Mouse (Mus musculus) cortical plate, adult 2 months (tissue): ENCODE results near the gene Tet2. TPM values are rescaled to one million over a fixed set of nuclear protein-coding genes. Genes with fewer than 3 reads are reported as not detected.
"Not testable (repeated sequence)": the region's sequence is repeated elsewhere in the genome, so short reads cannot be mapped to it uniquely, and the experiment has no call there.

Source experiments
- H3K27ac ChIP-seq: fragments of 200-500 bp; 2 replicates; pipeline ENCODE4 v1.5.1; 2012; ENCODE audit warnings: low read length, control low read depth, inconsistent platforms; ENCODE audit not compliant: insufficient read depth
- H3K4me1 ChIP-seq: fragments of 200-500 bp; 2 replicates; pipeline ENCODE4 v1.6.1; 2011; ENCODE audit warnings: low read length; ENCODE audit not compliant: control insufficient read depth, insufficient read depth
- H3K4me3 ChIP-seq: fragments of 200-500 bp; 2 replicates; pipeline ENCODE4 v1.5.1; 2011; ENCODE audit warnings: mild to moderate bottlenecking, low read length, control low read depth; ENCODE audit not compliant: insufficient read depth
- CTCF ChIP-seq: fragments of 200-500 bp; IDR thresholded peaks from 2 replicates; pipeline ENCODE4 v1.5.1; 2011; ENCODE audit warnings: mild to moderate bottlenecking, control low read depth, low read length; ENCODE audit not compliant: insufficient read depth; ENCODE audit errors: extremely low read depth
- POLR2A ChIP-seq: fragments of 200-500 bp; IDR thresholded peaks from 2 replicates; pipeline ENCODE4 v1.6.1; 2011; ENCODE audit warnings: mild to moderate bottlenecking, low read length, control low read depth; ENCODE audit not compliant: insufficient read depth; ENCODE audit errors: extremely low read depth
- polyA plus RNA-seq: library from polyadenylated mRNA; depleted of rRNA; stranded (reverse); fragments of >200 nt; gene quantifications from 2 replicates; pipeline ENCODE4 v1.2.3, GENCODE M21; 2012

Tet2 gene
- polyA plus RNA-seq, 1 experiment, result 25.6 TPM

GRCm38 (mm10) chr3:133549385-133550170 is 4.6 kb upstream of the Tet2 start:
- no peak for TF ChIP-seq POLR2A
- TF ChIP-seq CTCF, result no peak
- no peak overlapping the region for H3K4me3 ChIP-seq
- H3K4me1 ChIP-seq, result no peaks in the 10 kb centered on the region
- H3K27ac ChIP-seq, result no peak overlapping the region

GRCm38 (mm10) chr3:133548613-133549012 is 3.7 kb upstream of the Tet2 start:
- no peak overlapping the region for H3K4me3 ChIP-seq
- no peak for TF ChIP-seq POLR2A
- no peak for TF ChIP-seq CTCF
- H3K4me1 ChIP-seq, result no peaks in the 10 kb centered on the region
- no peak overlapping the region for H3K27ac ChIP-seq

DNA sequence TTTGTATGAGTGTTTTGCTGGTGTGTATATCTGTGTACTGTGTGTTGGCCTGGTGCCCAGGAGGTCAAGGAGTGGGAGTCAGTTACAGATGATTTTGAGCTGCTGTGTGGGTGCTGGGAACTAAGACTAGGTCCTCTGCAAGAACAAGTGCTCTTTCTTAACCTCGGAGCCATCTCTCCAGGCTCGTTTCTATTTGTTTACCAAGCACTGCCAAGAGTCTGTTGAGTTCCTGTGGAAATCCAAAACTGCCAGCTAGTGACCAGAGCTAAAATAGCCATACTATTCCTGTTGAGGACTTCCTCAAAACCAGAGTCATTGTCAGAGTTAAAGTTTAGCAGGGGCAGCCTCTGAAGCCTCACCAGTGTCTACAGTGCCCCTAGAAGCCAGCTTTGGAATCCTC is 1.9 kb upstream of the Tet2 start:
- no peak overlapping the region for H3K27ac ChIP-seq
- TF ChIP-seq CTCF, result no peak
- no peak for TF ChIP-seq POLR2A
- H3K4me1 ChIP-seq, result no peaks in the 10 kb centered on the region; the same call in 1 of the 2 replicates
- no peak overlapping the region for H3K4me3 ChIP-seq

- Histone ChIP-seq H3K4me3 (peak overlapping the region; percentile 77; the same call in 1 of the 2 replicates), H3K27ac (0 out of 2 replicates have a peak overlapping the region, but pooled peaks have one; percentile 96), H3K4me1 (peaks cover 4% of the 10 kb centered on the region)
- TF ChIP-seq POLR2A (no peak), CTCF (no peak)
Measured at GRCm38 (mm10) chr3:133545304-133545666, 346 bp upstream of the Tet2 start.

DNA sequence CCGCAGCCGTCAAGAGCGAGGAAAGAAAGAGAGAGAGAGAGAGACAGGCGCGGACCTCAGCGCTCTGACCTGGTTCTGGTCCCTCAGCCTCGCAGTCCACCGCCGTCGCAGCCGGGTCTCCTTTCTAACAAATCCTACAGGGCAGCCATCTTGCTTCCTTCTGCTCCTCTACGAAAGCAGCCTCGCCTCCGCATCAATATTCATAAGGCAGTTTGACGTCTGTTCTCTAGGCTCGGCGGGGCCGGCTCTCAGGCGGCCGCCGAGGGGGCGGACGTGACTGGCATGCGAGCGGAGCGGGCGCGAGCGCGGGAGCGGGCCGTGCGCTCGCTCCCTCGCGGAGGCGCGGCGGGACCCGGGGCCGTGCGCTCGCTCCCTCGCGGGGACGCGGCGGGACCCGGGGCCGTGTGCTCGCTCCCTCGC is 798 bp downstream of the Tet2 start:
- peak overlapping the region; percentile 96 for H3K27ac ChIP-seq
- peak overlapping the region; percentile 77 for H3K4me3 ChIP-seq
- no peak for TF ChIP-seq CTCF
- TF ChIP-seq POLR2A, result peak; percentile 90
- peaks cover 5% of the 10 kb centered on the region for H3K4me1 ChIP-seq

DNA sequence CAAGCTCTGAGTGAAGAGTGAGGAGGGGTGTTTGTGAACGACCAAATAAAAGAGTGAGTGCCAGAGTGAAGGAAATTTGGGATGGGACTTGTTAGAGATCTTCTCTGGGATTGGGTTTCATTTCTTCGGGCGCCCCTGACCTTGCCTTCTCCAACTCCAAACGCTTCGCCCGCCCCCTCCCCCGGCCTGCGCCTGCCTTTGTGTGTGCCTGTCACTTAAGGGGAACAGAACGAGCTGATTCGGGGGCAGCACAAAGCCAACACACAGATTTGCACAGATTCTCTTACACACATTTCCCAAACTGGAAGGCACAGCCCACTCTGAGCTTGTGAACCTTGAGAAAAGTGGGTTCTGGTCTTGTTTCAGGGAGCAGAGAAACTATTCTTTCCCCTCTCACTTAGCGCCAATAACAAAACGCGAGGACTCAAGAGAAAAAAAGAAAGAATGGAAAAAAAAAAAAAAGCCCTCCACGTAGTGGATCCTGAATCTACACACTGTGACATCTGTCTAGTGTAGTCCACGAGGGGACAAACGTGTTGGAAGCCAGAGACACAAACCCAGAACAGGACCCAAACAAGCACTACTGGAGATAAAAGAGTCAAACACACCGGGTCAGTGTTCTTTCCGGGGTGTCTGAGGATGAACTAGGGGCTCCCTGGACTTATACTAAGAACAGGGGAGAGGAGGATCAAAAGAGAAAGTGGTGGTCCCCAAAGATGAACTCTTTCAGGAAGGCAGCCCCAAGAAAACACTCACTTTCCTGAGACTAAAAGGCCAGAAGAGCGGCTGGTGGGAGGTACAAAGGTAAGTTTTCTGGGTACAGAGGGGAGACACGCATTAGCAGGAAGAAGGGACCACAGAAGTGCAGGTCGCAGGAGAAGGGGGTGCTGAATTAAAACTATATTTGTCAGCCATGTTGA is 1.6 kb downstream of the Tet2 start:
- TF ChIP-seq POLR2A (no peak), CTCF (no peak)
- H3K4me3 ChIP-seq, result peak overlapping the region; percentile 77
- peaks cover 5% of the 10 kb centered on the region for H3K4me1 ChIP-seq
- peak overlapping the region; percentile 73 for H3K27ac ChIP-seq

DNA sequence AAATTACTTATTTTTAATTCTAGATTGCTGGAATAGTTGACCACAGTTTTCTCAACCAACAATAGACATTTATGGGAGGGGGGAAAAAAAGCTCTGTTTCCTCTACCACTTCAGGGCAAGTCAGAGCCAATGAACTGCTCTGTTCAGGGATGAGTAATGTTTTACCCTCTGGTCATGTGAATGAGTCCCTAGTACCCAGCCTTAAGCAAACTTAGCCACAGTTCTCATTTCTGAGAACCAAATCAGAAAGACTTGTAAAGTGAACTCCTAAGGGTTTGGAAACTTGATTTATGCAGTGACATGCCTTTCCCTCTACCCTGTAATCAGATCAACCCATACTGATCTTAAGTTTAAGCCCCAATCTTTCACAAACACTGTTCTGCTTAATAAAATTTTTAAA is 2.9 kb downstream of the Tet2 start:
- Histone ChIP-seq H3K4me3 (no peak overlapping the region), H3K4me1 (peaks cover 5% of the 10 kb centered on the region), H3K27ac (no peak overlapping the region)
- TF ChIP-seq POLR2A (no peak), CTCF (no peak)

GRCm38 (mm10) chr3:133541000-133541399 is 3.9 kb downstream of the Tet2 start:
- Histone ChIP-seq H3K27ac (no peak overlapping the region), H3K4me3 (no peak overlapping the region), H3K4me1 (peaks cover 5% of the 10 kb centered on the region)
- no peak for TF ChIP-seq POLR2A
- TF ChIP-seq CTCF, result no peak

DNA sequence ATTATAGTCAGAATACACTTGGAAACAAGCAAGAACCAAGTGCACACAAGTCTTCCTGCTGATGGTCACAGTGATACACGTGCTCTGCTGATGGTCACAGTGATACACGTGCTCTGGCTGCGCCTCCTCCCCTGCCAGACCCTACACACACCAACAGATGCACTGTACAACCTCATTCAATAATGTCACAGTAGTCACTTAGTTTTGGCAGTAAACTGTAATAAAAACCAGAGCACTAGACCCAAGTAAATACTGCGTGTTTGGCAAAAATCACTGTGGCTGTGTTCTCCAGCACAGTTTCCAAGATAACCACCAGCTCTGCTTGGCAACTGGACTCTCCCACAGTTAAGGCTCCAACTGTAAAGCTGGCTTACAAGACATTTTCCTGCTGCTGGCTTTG is 4.9 kb downstream of the Tet2 start:
- Histone ChIP-seq H3K4me1 (peaks cover 5% of the 10 kb centered on the region), H3K27ac (no peak overlapping the region), H3K4me3 (no peak overlapping the region)
- TF ChIP-seq CTCF, result no peak
- no peak for TF ChIP-seq POLR2A

DNA sequence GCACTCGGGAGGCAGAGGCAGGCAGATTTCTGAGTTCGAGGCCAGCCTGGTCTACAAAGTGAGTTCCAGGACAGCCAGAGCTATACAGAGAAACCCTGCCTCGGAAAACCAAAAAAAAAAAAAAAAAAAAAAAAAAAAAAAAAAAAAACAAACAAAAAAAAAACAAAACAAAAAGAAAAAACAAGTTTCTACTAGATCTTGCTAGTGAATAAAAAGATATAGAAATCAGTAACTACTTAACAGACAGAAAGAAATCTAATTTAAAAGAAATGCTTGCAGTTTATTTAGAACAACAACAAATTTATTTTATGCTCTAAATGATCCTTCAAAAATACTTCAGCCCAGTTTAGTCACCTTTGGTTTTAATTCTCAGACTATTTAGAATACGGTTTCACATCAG is 6.4 kb downstream of the Tet2 start:
- H3K27ac ChIP-seq, H3K4me1 ChIP-seq, H3K4me3 ChIP-seq: not testable (repeated sequence)
